Mouse (Mus musculus): Measurements from ENCODE around the gene Zfp473. TPM values are rescaled to one million over a fixed set of nuclear protein-coding genes. Genes with fewer than 3 reads are reported as not detected.

The Zfp473 gene
- 0.09 and 0.21 TPM in 2 replicates for polyA plus RNA-seq (2015; fragmentation: Nextera tagmentation; extraction: Ambion mirVana)

GRCm38 (mm10) chr7:44750950-44751349, at the start of gene Zfp473:
Gene Zfp473, minus strand, starts transcription at chr7:44751050.

GRCm38 (mm10) chr7:44748101-44749044, 2.5 kb downstream of the Zfp473 start, which contains the start of gene Vrk3:
Gene Vrk3, plus strand, starts transcription at chr7:44748413.

GRCm38 (mm10) chr7:44708574-44708973, 42.3 kb downstream of the Zfp473 start, which contains the start of gene Izumo2:
Gene Izumo2, plus strand, starts transcription at chr7:44708742.

Other genes starting within 250 kb of the Zfp473 start
- gene Mybpc2, start 226.4 kb downstream of the Zfp473 start, polyA plus RNA-seq (2015; fragmentation: Nextera tagmentation; extraction: Ambion mirVana), result 253 and 339 TPM in 2 replicates
- 0.09 and 0.24 TPM in 2 replicates for gene Spib, start 219.0 kb downstream of the Zfp473 start, polyA plus RNA-seq (2015; fragmentation: Nextera tagmentation; extraction: Ambion mirVana)
- gene Pold1, start 202.2 kb downstream of the Zfp473 start, polyA plus RNA-seq (2015; fragmentation: Nextera tagmentation; extraction: Ambion mirVana), result 16.8 and 19.4 TPM in 2 replicates
- 42.1 and 49.0 TPM in 2 replicates for gene Nr1h2, start 197.1 kb downstream of the Zfp473 start, polyA plus RNA-seq (2015; fragmentation: Nextera tagmentation; extraction: Ambion mirVana)
- gene Napsa, start 178.7 kb downstream of the Zfp473 start, polyA plus RNA-seq (2015; fragmentation: Nextera tagmentation; extraction: Ambion mirVana), result 0.81 and 1.3 TPM in 2 replicates
- 0.06 and 0.17 TPM in 2 replicates for gene Kcnc3, start 160.4 kb downstream of the Zfp473 start, polyA plus RNA-seq (2015; fragmentation: Nextera tagmentation; extraction: Ambion mirVana)
- gene Myh14, start 80.2 kb downstream of the Zfp473 start, polyA plus RNA-seq (2015; fragmentation: Nextera tagmentation; extraction: Ambion mirVana), result 2.8 and 3.5 TPM in 2 replicates
- not detected in 2 replicates for gene Izumo2, start 42.3 kb downstream of the Zfp473 start, polyA plus RNA-seq (2015; fragmentation: Nextera tagmentation; extraction: Ambion mirVana)
- gene Vrk3, start 2.6 kb downstream of the Zfp473 start, polyA plus RNA-seq (2015; fragmentation: Nextera tagmentation; extraction: Ambion mirVana), result 19.5 and 19.6 TPM in 2 replicates
- 35.6 and 36.2 TPM in 2 replicates for gene Nup62, start 65.0 kb upstream of the Zfp473 start, polyA plus RNA-seq (2015; fragmentation: Nextera tagmentation; extraction: Ambion mirVana)
- gene Il4i1, start 65.3 kb upstream of the Zfp473 start, polyA plus RNA-seq (2015; fragmentation: Nextera tagmentation; extraction: Ambion mirVana), result 1.1 and 1.4 TPM in 2 replicates
- 5.4 and 7.6 TPM in 2 replicates for gene Atf5, start 65.6 kb upstream of the Zfp473 start, polyA plus RNA-seq (2015; fragmentation: Nextera tagmentation; extraction: Ambion mirVana)
- gene Akt1s1, start 97.9 kb upstream of the Zfp473 start, polyA plus RNA-seq (2015; fragmentation: Nextera tagmentation; extraction: Ambion mirVana), result 113 and 122 TPM in 2 replicates
- gene Tbc1d17, start 98.0 kb upstream of the Zfp473 start, polyA plus RNA-seq (2015; fragmentation: Nextera tagmentation; extraction: Ambion mirVana), result 69.5 and 72.2 TPM in 2 replicates
- 20.1 and 24.8 TPM in 2 replicates for gene Pnkp, start 106.1 kb upstream of the Zfp473 start, polyA plus RNA-seq (2015; fragmentation: Nextera tagmentation; extraction: Ambion mirVana)
- 285 and 322 TPM in 2 replicates for gene Ptov1, start 118.7 kb upstream of the Zfp473 start, polyA plus RNA-seq (2015; fragmentation: Nextera tagmentation; extraction: Ambion mirVana)
- 58.9 and 61.2 TPM in 2 replicates for gene Med25, start 141.7 kb upstream of the Zfp473 start, polyA plus RNA-seq (2015; fragmentation: Nextera tagmentation; extraction: Ambion mirVana)
- gene Fuz, start 145.0 kb upstream of the Zfp473 start, polyA plus RNA-seq (2015; fragmentation: Nextera tagmentation; extraction: Ambion mirVana), result 17.2 and 18.5 TPM in 2 replicates
- 39.7 and 41.5 TPM in 2 replicates for gene Ap2a1, start 178.4 kb upstream of the Zfp473 start, polyA plus RNA-seq (2015; fragmentation: Nextera tagmentation; extraction: Ambion mirVana)
- 0.10 and 0.15 TPM in 2 replicates for gene Tsks, start 192.2 kb upstream of the Zfp473 start, polyA plus RNA-seq (2015; fragmentation: Nextera tagmentation; extraction: Ambion mirVana)
- gene Cpt1c, start 223.8 kb upstream of the Zfp473 start, polyA plus RNA-seq (2015; fragmentation: Nextera tagmentation; extraction: Ambion mirVana), result 7.1 and 8.2 TPM in 2 replicates
- gene Prmt1, start 235.5 kb upstream of the Zfp473 start, polyA plus RNA-seq (2015; fragmentation: Nextera tagmentation; extraction: Ambion mirVana), result 287 and 322 TPM in 2 replicates
- 46.8 and 50.0 TPM in 2 replicates for gene Irf3, start 246.6 kb upstream of the Zfp473 start, polyA plus RNA-seq (2015; fragmentation: Nextera tagmentation; extraction: Ambion mirVana)
- gene Bcl2l12, start 247.7 kb upstream of the Zfp473 start, polyA plus RNA-seq (2015; fragmentation: Nextera tagmentation; extraction: Ambion mirVana), result 24.3 and 26.6 TPM in 2 replicates